Mouse (Mus musculus): Measurements from ENCODE around the gene Tmem229b. TPM values are rescaled to one million over a fixed set of nuclear protein-coding genes. Genes with fewer than 3 reads are reported as not detected.

Tmem229b gene
- polyA plus RNA-seq, 1 experiment from 2014 or later: 5.0 TPM

- WGBS: 83% methylated on average over 3 of the region's 3 CpGs
- H3K27me3 ChIP-seq (replicated peaks): 0 out of 2 replicates have a peak, but pooled peaks cover 8% of the 10 kb centered on the region
- H3K36me3 ChIP-seq: no peaks in the 10 kb centered on the region
- no peak overlapping the region for H3K4me3 ChIP-seq (replicated peaks)
- no peak overlapping the region for H3K27ac ChIP-seq
- ATAC-seq: no peak
- H3K4me2 ChIP-seq (replicated peaks): no peak overlapping the region
- peaks cover 10% of the 10 kb centered on the region for H3K4me1 ChIP-seq (replicated peaks)
- no peak overlapping the region for H3K9ac ChIP-seq
- H3K9me3 ChIP-seq: no peaks in the 10 kb centered on the region
Observed at GRCm38 (mm10) chr12:79002978-79003377, 4.4 kb downstream of the Tmem229b start.

- Histone ChIP-seq H3K9me3 (no peaks in the 10 kb centered on the region), H3K36me3 (no peaks in the 10 kb centered on the region), H3K9ac (no peak overlapping the region), H3K27me3 (replicated peaks) (0 out of 2 replicates have a peak, but pooled peaks cover 8% of the 10 kb centered on the region), H3K4me2 (replicated peaks) (no peak overlapping the region), H3K4me3 (replicated peaks) (no peak overlapping the region), H3K27ac (no peak overlapping the region), H3K4me1 (replicated peaks) (peaks cover 9% of the 10 kb centered on the region)
- no peak for ATAC-seq
- whole genome bisulfite sequencing: 74% methylated on average over 5 of the region's 5 CpGs
Observed at GRCm38 (mm10) chr12:79002406-79002805, 5.0 kb downstream of the Tmem229b start.

GRCm38 (mm10) chr12:78996711-78997110 is 10.7 kb downstream of the Tmem229b start:
- no peak for ATAC-seq

GRCm38 (mm10) chr12:78996271-78996670 is 11.2 kb downstream of the Tmem229b start:
- H3K27ac ChIP-seq: no peak overlapping the region
- no peaks in the 10 kb centered on the region for H3K27me3 ChIP-seq (replicated peaks)
- H3K4me3 ChIP-seq (replicated peaks): no peak overlapping the region
- no peak for ATAC-seq
- WGBS: 86% methylated on average over 4 of the region's 4 CpGs
- H3K36me3 ChIP-seq: no peaks in the 10 kb centered on the region
- no peaks in the 10 kb centered on the region for H3K9me3 ChIP-seq
- no peak overlapping the region for H3K9ac ChIP-seq
- H3K4me1 ChIP-seq (replicated peaks): no peaks in the 10 kb centered on the region
- H3K4me2 ChIP-seq (replicated peaks): no peak overlapping the region

More at GRCm38 (mm10) chr12:78996711-78997110, 10.7 kb downstream of the Tmem229b start:
- H3K4me2 ChIP-seq (replicated peaks): no peak overlapping the region
- H3K9ac ChIP-seq: no peak overlapping the region
- WGBS: 40% methylated on average over 7 of the region's 7 CpGs
- no peak overlapping the region for H3K27ac ChIP-seq
- H3K4me1 ChIP-seq (replicated peaks): no peaks in the 10 kb centered on the region
- H3K9me3 ChIP-seq: no peaks in the 10 kb centered on the region
- no peak overlapping the region for H3K4me3 ChIP-seq (replicated peaks)
- H3K27me3 ChIP-seq (replicated peaks): no peaks in the 10 kb centered on the region
- no peaks in the 10 kb centered on the region for H3K36me3 ChIP-seq

DNA sequence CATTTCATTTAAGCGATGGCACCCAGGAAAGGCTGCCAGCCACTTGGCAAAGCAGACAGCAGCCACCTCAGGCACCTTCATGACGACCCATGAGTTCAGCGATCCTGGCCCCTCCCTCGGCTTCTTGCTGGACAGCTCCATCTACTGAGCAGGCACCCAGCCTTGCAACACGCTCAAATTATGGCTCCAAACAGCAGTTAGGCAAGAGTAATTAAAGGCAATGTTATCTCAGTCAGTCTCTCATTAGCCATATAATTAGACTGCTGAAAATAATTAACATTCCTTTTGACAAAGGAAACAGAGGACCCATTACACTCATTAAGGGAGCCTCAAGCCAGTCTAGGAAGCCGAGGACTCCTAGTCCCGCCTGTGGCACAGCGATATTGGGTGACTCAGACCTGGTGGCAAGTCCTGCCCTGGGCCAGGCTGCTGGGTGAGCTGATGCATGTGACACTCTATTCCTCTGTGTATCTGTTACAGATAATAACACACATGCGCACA is 19.8 kb downstream of the Tmem229b start:
- Histone ChIP-seq H3K4me1 (replicated peaks) (no peaks in the 10 kb centered on the region; the same call in 1 of the 2 replicates), H3K36me3 (no peaks in the 10 kb centered on the region), H3K27ac (no peak overlapping the region), H3K27me3 (replicated peaks) (no peaks in the 10 kb centered on the region), H3K9ac (no peak overlapping the region), H3K4me3 (replicated peaks) (no peak overlapping the region), H3K4me2 (replicated peaks) (no peak overlapping the region), H3K9me3 (no peaks in the 10 kb centered on the region)
- 53% methylated on average over 9 of the region's 9 CpGs for WGBS
- peak; percentile 43; the same call in 1 of the 2 replicates for ATAC-seq

DNA sequence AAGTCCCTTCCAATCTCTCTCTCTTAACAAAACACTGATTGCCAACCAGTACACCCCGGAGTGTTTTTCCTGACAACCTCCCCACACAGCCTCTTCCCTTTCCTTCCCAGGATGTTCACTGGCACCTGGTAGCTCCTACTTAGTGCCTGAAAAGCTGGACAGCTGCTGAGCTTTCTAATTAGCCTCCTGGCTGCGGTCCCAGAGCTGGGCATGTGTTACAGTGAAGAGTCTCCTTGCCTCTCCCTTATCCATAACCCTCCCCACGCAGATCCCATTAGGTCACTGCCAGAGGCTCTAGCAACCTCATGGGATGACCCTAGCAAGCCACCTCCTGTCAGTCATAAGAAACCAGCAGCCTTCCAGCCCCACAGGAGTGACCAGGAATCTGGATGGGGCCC is 23.4 kb downstream of the Tmem229b start:
- no peaks in the 10 kb centered on the region; the same call in 1 of the 2 replicates for H3K4me1 ChIP-seq (replicated peaks)
- H3K9ac ChIP-seq: no peak overlapping the region
- WGBS: 57% methylated on average over 3 of the region's 3 CpGs
- no peaks in the 10 kb centered on the region for H3K27me3 ChIP-seq (replicated peaks)
- no peaks in the 10 kb centered on the region for H3K9me3 ChIP-seq
- no peak overlapping the region for H3K4me3 ChIP-seq (replicated peaks)
- no peak overlapping the region for H3K4me2 ChIP-seq (replicated peaks)
- ATAC-seq: no peak
- no peak overlapping the region for H3K27ac ChIP-seq
- no peaks in the 10 kb centered on the region for H3K36me3 ChIP-seq

GRCm38 (mm10) chr12:78983296-78984034 is 24.0 kb downstream of the Tmem229b start:
- WGBS: 56% methylated on average over 9 of the region's 9 CpGs
- ATAC-seq: peak; percentile 46; the same call in 1 of the 2 replicates

GRCm38 (mm10) chr12:78981938-78982825 is 25.2 kb downstream of the Tmem229b start:
- ATAC-seq: no peak

More at GRCm38 (mm10) chr12:78983296-78984034, 24.0 kb downstream of the Tmem229b start:
- Histone ChIP-seq H3K9me3 (no peaks in the 10 kb centered on the region), H3K4me3 (replicated peaks) (no peak overlapping the region), H3K27me3 (replicated peaks) (no peaks in the 10 kb centered on the region), H3K9ac (no peak overlapping the region), H3K36me3 (no peaks in the 10 kb centered on the region), H3K4me2 (replicated peaks) (no peak overlapping the region), H3K4me1 (replicated peaks) (no peaks in the 10 kb centered on the region; the same call in 1 of the 2 replicates), H3K27ac (no peak overlapping the region)

DNA sequence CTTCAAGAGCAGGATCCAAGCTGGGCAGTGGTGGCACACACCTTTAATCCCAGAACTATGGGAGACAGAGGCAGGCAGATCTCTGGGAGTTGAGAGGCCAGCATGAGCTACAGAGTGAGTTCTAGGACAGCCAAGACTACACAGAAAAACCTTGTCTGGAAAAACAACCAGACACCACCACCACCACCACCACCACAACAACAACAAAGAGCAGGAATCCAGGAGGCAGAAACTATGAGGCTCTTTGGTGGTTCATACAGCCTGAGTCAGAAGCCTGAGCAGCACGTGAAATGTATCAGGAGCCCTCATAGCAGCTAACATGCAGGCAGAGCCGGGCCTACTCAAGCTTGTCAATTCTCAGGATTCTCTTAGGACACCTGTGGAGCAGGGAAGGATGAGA is 26.3 kb downstream of the Tmem229b start:
- no peaks in the 10 kb centered on the region for H3K36me3 ChIP-seq
- H3K4me1 ChIP-seq (replicated peaks): no peaks in the 10 kb centered on the region; the same call in 1 of the 2 replicates
- no peaks in the 10 kb centered on the region for H3K9me3 ChIP-seq
- no peaks in the 10 kb centered on the region for H3K27me3 ChIP-seq (replicated peaks)
- no peak overlapping the region for H3K27ac ChIP-seq
- H3K4me3 ChIP-seq (replicated peaks): no peak overlapping the region
- H3K9ac ChIP-seq: no peak overlapping the region
- whole genome bisulfite sequencing: 81% methylated on average over 2 of the region's 2 CpGs
- H3K4me2 ChIP-seq (replicated peaks): no peak overlapping the region
- no peak for ATAC-seq

More at GRCm38 (mm10) chr12:78981938-78982825, 25.2 kb downstream of the Tmem229b start:
- WGBS: 59% methylated on average over 9 of the region's 9 CpGs
- no peaks in the 10 kb centered on the region; the same call in 1 of the 2 replicates for H3K4me1 ChIP-seq (replicated peaks)
- H3K4me3 ChIP-seq (replicated peaks): no peak overlapping the region
- H3K27me3 ChIP-seq (replicated peaks): no peaks in the 10 kb centered on the region
- H3K27ac ChIP-seq: no peak overlapping the region
- H3K9ac ChIP-seq: no peak overlapping the region
- H3K36me3 ChIP-seq: no peaks in the 10 kb centered on the region
- no peak overlapping the region for H3K4me2 ChIP-seq (replicated peaks)
- no peaks in the 10 kb centered on the region for H3K9me3 ChIP-seq

DNA sequence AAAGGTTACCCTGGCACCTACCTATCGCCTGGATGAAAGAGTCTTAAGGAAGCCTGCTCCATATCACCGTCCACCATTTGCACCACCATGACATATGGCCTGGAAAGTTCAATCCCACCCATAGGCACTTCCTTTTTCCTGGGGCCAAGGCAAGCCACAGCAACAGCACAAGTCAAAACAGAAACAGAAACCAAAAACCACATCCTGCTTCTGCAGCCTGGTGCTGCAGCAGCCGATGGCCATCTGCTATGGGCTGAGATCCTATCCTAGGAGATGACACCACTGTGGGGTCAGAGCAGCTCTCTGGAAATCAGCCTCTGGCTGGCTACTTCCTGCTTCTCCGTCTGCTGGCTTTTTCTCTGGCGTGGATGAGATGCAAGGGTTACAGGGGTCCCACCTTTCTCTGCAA is 26.7 kb downstream of the Tmem229b start:
- H3K9me3 ChIP-seq: no peaks in the 10 kb centered on the region
- no peaks in the 10 kb centered on the region for H3K36me3 ChIP-seq
- no peak overlapping the region for H3K4me2 ChIP-seq (replicated peaks)
- no peak overlapping the region for H3K4me3 ChIP-seq (replicated peaks)
- no peak overlapping the region for H3K27ac ChIP-seq
- H3K27me3 ChIP-seq (replicated peaks): no peaks in the 10 kb centered on the region
- no peaks in the 10 kb centered on the region; the same call in 1 of the 2 replicates for H3K4me1 ChIP-seq (replicated peaks)
- WGBS: 52% methylated on average over 5 of the region's 5 CpGs
- H3K9ac ChIP-seq: no peak overlapping the region
- ATAC-seq: peak; percentile 50

DNA sequence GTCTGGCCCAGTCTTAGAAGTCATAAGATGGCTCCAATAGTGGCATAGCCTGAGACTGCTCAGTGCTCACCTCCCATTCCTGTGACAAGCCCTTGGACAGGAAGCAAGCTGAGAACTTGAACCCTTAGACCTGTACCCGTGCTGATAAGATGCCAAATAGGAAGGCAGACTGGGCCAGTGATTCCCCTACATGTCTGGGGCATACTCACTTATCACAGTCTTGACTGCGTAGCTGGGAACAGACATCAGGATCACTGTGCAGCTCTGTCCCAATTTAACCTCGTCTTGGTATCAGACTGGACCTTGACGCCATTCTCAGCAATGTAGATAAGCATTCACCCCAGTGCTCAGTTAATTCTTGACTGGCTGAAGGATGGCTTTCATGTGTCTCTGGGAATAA is 29.9 kb downstream of the Tmem229b start:
- 70% methylated on average over 4 of the region's 4 CpGs for WGBS
- Histone ChIP-seq H3K4me3 (replicated peaks) (no peak overlapping the region), H3K4me1 (replicated peaks) (no peaks in the 10 kb centered on the region), H3K9ac (no peak overlapping the region), H3K4me2 (replicated peaks) (no peak overlapping the region), H3K9me3 (no peaks in the 10 kb centered on the region), H3K36me3 (no peaks in the 10 kb centered on the region), H3K27me3 (replicated peaks) (no peaks in the 10 kb centered on the region), H3K27ac (no peak overlapping the region)
- ATAC-seq: no peak

DNA sequence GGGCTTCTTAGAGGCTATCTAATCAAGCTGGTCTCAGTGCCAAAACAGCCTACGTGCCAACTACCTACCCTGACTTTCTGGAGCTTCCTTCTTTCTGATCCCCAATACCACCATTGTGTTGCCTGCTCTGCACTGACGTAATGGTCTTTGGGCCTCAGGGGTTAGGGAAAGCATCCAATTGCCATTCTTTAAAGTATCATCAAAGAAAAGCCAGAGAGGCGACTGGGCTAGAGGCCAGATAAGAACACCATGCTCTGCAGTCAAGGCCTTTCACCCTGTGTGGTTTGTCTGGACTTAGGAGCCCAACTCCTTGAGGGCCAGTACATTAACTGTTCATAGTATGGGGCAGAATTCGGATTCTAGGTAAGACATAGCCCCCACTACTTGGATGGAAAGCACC is 30.3 kb downstream of the Tmem229b start:
- H3K4me2 ChIP-seq (replicated peaks): no peak overlapping the region
- H3K36me3 ChIP-seq: no peaks in the 10 kb centered on the region
- H3K4me1 ChIP-seq (replicated peaks): no peaks in the 10 kb centered on the region
- no peak overlapping the region for H3K4me3 ChIP-seq (replicated peaks)
- WGBS: 72% methylated on average over 4 of the region's 4 CpGs
- no peak overlapping the region for H3K27ac ChIP-seq
- ATAC-seq: no peak
- no peaks in the 10 kb centered on the region for H3K9me3 ChIP-seq
- H3K9ac ChIP-seq: no peak overlapping the region
- no peaks in the 10 kb centered on the region for H3K27me3 ChIP-seq (replicated peaks)

Data from intestine, embryonic 15.5 days (tissue).